Mouse (Mus musculus) cerebellum, postnatal 14 days (tissue): ENCODE results near the gene Snn.
A peak's percentile ranks its signal among the peaks of the same experiment; 100 is the strongest.
"Not testable (repeated sequence)": the region's sequence is repeated elsewhere in the genome, so short reads cannot be mapped to it uniquely, and the experiment has no call there.

ENCODE experiments used
- DNase-seq, 2 experiments: peaks; one replicate each; pipeline ENCODE4 v3.0.0; 2021; ENCODE audit warnings: mixed read lengths in 2 of 2

The Snn gene

DNA sequence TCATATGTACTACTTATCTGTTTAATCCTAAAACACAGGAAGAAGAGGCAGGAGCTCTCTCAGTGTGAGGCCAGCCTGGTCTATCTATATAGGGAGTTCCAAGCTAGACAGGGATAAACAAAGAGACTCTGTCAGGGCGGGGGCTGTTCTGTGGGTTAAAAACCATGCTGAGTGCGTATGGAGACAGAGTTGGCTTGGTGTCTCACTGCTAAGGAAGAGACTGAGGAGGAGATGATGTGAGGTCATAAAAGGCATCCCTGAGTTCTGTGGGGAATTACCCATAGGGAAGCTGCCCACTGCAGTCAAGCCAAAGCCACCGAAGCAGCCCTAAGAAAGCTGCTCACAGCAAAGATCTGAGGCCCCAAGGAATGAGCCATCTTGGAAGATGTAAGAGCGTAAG, at the start of gene Snn:
Gene Snn (plus strand): TSS at position 301 of the 400 bp plus-strand sequence.
- DNase-seq: no peak

DNA sequence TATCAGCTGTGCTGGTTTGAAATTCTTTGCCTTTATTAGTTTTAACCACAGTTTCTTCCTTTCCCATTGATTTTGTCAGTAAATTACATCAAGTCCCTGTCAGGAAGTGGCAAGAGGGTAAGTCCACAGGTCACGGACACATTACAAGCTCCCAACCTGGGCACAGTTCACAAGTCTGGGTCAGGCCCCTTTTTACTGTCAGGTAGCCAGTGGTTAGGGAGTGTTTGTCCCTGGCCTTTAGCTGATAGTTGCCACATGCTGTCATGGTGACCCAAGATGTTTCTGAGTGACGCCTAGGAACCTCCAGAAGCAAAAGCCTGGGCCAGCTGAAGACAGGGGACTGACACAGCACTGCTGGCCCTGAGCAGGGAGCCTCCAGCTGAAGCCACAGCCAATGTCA, 49.5 kb upstream of the Snn start:
- no peak for DNase-seq

DNA sequence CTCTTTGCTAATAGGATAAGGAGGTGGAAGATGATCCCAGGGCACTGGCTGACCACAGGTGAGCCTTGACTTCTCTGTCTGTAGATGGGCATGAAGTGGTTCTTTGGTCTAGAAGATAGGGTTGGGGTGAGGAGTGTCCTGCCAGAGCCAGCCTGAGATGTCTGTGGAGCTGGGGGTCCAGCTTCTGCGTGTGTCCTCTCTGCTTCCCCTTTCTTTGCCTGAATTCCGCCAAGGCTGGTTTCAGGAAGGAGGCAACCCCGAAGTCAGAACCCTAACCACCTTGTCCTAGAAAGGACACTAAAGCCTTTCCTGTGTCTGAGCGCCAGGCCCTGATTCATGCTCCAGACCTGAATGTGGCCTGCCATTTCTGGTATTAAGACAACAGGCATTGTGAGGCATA, 48.8 kb upstream of the Snn start:
- no peak for DNase-seq

DNA sequence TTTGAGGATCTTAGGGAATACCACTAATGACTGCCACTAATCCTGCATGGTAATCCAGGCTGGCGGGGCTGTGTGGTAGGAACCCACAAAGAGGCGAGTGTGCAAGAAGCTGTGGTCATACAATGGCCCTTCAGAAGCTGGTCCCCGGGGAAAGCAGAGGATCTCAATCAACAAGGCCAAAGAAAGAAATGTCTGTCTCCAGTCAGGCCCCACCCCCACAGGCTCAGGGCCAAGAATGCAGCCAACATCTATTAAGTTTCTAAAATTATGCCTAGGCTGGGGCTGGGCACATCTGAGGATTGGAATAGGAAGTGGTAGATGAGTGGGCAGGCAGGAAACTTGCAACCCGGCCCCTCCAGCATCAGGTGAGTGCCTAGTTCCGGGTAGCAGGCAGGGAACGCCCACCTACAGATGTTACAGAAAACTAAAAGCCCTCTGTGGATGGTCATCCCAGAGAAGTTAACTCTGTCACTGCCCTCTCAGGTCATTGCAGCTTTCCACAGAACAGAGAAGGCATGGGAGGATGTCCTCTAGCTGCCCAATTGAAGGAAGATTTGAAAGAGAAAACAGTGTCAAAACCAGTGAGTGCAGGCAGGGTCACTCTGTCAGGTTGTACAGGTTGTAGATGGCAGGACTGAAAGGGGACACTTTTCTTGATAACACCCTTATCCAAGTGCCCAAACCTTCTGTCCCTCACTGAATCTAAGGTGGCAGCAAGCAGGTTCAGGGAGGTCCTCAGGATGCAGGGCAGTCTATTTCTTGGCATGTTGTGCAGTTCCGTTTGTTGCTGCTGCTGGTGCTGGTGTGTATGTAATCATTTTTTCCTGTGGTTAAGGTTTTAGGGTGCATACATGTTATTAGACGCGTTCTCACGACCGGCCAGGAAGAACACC, 47.9 kb upstream of the Snn start:
- DNase-seq: peak; percentile 25 to 53

DNA sequence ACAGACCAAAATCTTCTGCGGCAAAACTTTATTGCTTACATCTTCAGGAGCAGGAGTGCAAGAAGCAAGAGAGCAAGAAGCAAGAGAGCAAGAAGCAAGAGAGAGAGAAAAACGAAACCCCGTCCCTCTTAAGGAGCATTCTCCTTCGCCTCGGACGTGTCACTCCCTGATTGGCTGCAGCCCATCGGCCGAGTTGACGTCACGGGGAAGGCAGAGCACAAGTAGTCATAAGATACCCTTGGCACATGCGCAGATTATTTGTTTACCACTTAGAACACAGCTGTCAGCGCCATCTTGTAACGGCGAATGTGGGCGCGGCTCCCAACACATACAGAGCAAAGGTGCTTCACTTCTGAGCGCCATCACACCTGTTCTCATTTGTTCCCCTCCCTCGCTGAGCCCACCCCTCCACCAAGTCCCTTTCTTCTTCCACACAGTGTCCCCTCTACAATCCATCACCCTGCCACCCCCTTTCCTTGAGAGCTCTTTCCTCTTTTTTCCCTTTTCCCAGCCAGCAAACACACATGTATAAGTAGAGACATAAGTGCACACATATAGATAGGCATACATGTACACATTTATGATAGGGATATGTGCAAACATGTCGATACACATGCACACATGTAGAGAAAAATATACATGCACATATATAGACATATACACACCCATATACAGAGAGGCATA, 47.1 kb upstream of the Snn start:
- not testable (repeated sequence) for DNase-seq

DNA sequence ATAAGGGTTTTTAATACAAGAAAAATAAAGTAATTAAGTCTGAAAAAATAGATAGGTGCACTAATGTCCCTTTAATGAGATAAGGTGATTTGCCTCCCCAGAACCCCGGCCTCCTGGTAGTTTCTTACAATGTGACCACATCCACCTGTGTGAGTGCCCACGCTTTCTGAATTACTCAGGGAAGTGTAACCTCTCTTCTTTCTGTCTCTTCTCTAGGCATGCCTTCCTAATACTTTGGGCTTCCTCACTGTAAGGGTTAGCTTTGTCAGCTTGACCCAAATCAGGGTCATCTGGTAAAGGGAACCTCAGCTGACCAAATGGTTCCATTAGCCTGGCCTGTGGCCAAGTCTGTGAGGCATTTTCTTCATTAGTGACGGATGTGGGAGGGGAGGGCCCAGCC, 46.3 kb upstream of the Snn start:
- no peak for DNase-seq

DNA sequence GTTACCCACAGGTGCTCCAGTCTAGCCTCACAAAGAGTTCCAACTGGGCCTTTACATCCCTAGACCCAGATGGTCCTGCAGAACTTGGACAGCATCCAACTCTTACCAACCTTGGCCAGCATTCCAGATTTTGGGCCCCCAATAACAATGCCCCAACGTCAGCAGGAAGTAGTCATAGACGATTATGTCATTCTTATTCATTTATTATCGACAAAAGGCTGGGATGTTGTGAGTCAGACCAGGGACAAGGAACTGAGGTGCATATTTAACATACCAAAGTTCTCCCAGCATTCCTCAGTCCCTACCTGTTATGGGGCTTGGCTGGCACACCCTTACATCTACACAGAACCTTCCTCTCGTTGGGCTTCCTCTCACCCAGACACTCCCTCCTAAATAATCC, 44.4 kb upstream of the Snn start:
- DNase-seq: no peak

DNA sequence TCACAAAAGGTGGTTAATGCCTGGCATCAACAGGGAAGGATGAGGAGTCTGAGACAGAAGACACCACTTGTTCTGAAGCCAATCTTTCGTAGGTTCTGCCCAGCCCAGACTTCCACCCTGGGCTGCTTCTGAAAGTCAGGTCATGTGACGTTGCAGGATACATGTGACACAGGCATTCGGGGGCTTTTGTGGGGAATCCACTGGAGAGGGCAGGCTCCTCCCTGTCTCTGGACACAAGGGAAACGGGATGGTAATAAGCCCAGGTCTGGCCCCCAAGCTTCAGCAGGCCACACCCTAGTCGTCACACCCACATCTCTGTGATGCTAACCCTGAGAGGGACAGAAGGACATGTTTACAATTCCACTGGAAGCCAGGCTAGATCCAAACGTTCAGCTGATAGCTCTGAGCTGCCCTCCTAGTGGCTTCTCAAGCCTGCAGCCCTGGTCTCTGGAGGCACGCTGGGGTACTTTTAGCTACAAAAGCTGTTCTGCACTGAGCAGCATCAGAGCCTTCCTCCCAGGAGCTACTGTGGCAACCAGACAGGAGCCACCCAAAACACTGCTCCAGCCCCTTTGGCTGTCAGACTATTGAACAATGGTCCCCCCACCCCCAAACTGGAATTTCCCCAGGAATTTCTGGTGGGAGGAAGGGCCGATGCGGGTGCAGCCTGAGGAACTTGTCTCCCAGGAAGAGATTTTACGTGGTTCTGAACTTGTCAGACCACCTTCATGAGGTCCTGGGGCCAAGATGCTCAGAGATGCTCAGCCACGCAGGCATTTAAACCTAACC, 42.7 kb upstream of the Snn start:
- no peak for DNase-seq

DNA sequence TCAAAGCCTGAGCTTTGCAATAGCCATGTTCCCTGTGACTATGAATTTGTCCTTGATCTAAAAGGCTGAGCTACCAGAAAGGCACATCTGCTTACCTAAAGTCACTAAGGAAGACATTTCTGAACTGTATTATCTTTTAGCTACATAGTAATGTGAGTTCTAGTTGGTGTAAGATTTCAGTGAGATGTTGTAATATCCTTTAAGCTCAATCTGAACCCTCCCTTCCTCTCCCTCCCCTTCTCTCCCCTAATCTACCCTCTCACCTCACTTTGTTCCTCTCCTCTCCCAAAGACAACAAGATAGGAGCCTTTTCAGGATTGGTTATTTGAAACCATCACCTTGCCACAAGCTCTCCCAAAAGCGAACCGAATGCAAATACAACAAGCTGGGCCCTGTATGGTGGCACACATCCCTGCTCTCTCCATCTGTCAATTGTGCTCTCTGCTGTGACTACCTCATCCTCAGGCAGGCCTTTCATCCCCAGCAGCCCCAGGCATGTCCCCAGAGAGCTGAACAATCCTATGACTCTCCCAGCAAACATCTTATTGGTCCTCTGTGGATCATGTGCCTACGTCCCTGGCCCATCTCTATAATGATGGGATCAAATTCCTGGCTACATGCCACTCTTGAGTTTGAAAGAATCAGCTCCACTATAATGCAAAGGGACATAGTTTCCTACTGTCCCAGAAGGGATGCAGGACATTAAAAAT, 39.2 kb upstream of the Snn start:
- DNase-seq: no peak

DNA sequence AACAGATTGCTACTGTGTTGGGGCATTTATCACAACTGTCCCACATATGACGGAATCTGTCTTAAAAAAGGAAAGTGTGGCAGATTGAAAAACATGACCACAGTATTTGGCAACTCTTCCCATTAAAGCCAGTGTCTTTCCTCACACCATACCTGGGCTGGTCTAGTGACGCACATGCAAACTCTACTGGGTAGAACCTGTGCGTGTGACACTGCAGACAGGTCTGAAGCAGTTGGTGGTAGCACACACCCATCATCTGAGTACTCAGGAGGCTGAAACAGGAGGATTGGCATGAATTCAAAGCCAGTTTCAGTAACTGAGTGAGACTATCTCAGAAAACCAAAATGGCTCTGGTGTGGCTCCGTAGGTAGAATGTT, 38.6 kb upstream of the Snn start:
- DNase-seq: no peak

DNA sequence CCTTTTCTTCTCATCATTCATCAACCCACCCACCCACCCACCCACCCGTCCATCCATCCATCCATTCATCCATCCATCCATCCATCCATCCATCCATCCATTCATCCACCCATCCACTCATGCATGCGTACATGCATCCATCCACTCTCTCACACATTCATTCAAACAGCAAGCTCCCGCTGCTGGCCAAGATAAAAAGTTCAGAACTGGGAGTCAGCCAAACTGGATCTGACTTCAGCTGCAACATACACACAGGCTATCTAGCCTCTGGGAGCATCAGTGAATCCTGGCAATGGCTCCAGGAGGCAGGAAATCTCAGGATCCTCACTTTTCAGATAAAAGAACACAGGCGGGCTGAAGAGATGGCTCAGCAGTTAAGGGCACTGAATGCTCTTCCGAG, 37.1 kb upstream of the Snn start:
- no peak for DNase-seq

DNA sequence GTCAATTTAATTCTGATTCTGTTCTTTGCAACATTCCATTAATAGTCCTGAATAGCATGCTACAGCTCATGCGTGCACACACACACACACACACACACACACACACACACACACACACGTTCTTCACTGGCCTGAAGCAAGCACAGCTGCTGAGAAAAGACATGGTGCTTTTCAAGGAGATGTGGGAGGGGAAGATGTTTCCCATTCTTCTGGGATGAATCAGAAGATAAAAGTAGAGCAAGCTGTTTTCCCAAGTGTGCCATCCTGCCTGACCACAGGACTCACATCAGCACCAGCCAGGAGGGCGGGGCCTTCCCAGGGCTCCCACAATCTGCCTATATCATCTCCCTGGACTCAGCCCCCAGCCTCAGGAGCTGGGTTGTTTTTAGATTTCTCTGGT, 35.9 kb upstream of the Snn start:
- DNase-seq: no peak

DNA sequence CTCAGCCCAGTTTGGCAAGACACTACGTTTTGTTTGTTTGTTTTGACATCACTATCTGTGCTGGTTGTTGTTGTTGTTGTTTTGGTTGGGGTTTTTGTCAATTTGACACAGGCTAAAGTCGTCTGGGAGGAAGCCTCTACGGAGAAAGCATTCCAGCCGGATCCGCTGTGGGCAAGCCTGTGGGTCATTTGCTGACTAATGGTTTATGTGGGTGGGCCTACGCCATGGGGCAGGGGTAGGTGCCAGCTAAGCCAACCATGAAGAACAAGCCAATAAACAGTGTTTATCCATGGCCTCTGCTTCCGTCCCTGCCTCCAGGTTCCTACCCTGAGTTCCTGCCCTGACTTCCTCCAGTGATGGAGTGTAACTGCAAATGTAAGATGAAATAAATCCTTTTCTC, 32.5 kb upstream of the Snn start:
- peak; percentile 28 to 31 for DNase-seq

DNA sequence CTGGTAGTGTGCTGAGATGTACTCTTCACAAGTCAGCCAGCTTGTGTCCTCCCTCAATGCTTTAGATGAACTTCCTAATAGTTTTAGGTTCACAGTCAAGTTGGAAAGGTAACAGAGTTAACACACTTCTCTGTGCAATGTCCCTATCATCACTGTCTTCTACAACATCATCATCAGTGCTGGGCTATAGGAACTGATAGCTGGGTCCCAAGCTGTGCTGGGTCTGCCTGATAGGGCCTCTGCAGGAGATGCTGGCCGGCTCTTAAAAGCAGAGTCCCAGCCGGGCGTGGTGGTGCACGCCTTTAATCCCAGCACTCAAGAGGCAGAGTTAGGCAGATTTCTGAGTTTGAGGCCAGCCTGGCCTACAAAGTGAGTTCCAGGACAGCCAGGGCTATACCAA, 29.9 kb upstream of the Snn start:
- DNase-seq: no peak

DNA sequence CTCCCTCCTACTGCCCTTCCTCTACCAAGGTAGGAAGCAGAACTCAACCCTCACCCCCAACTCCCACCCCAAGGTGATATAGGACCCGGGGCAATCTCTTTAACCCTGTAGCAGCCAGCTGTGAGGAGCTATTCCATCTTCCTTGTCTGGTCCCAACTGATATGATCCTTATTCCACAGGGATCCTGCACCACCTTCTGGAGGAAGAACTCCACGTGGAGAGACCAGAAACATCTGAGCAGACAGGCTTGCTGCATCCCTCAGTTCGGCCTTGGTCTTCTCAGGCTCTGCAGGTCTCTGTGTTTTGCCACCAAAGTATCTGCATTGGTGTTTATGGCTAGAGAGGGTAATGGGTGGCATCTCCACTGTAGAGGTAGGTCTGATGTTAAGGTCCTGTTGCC, 29.4 kb upstream of the Snn start:
- no peak for DNase-seq

DNA sequence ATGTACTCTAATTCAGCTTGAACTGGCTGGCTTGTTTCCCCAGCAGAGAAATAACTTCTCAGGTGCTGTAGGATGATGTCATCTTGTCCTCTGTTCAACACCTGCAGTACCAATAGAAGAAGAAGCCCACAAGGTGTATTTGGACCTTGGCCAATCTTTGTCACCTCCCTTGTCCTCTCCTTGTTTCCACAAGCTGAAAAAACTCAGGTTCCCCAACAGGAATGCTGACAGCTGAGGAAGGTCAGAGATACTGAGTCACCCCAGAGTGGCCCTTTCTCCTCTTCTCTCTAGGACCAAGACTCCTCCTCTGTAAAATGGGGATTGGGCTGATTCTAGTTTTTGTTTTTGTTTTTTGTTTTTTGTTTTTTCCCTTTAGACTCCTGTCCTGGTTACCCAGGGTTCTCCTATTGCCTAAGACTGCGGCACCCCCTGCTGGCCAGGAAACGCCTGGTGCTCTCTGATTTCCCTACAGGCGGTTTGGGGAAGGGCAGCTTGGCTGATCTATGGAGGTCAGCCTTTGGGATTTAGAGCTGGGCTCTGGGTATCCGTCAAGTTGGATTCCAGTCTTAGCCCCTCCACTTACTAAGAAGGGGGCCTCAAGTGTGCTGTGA, 26.4 kb upstream of the Snn start:
- DNase-seq: peak; percentile 82 to 92

DNA sequence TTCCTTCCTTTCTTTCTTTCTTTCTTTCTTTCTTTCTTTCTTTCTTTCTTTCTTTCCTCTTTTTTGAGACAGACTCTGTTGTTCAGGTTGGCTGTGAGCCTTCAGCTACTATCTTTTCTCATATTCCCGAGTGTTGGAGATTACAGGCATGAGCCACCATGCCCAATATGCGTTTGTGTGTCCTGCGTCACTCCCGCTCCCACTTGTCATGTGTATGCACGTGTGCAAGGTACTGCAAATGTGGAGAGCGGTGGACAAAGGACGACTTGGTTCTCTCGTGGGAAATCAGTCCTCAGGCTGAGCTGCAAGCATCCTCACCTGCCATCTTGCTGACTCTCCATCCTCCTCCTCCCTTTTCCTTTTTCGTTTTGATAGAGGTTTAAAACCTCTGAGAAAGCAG, 25.5 kb upstream of the Snn start:
- DNase-seq: no peak

DNA sequence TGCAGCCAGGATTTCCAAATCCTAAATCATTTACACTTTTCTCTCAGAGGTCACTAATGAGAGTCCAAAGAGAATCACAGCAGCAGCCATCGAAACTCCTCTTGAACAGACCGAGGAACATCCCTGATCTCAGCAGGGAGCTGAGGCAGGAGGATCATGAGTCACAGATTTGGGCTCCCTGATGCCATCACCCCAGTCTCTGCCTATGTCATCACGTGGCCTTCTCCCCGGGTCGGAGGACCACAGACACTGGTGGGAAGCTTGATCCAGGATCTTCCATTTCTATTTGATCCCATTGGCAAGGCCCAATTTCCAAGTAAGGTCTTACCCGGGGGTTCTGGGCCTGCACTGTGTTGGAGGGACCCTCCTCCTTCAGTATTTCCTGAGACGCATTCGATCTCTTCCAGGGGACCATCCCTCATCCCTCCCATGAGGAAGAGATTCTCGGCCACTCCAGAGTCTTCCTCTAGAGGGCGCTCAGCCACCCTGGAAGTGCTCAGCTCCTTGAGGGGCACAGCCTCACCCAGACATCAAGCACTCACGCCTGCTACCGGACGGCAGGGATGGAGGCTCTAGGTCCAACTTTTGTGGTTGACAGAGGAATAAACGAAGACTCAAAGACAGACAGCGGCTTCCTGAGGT, 24.8 kb upstream of the Snn start:
- peak; percentile 83 to 88 for DNase-seq

DNA sequence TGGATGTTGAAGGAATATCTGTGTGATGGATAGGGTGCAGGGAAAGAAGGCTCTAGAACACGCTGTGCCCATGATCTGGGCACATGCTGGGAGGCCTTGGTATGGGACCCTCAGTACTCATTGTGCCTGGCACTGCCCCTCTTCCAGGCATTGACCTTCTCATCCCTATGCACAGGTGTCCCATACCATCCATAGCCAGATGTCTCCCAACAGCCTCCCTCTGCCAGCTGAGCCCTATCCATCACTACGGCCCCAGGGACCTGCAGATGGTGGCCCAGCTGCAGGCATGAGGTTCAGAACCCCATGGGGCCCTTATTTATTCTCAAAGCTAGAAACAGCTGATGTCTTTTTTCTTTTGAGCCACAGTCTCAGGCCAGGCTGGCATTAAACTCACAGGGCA, 20.1 kb upstream of the Snn start:
- no peak for DNase-seq

DNA sequence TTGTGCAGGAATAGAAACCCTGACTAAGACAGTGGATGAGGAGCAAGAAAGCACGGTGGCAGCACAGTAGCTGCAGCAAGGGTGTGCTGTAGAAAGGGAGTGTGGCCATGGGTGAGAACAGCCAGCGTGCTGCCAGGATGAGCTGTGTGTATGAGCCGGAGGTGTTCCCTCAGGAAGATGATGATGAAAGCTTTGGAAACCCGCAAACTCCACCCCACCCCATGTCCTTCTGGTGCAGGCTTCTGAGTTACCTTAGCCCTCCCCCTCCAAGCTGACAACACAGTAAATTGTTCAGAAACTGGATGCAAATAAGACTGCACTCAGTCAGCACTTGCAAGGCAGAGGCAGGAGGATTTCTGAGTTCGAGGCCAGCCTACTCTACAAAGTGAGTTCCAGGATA, 17.5 kb upstream of the Snn start:
- DNase-seq: no peak

DNA sequence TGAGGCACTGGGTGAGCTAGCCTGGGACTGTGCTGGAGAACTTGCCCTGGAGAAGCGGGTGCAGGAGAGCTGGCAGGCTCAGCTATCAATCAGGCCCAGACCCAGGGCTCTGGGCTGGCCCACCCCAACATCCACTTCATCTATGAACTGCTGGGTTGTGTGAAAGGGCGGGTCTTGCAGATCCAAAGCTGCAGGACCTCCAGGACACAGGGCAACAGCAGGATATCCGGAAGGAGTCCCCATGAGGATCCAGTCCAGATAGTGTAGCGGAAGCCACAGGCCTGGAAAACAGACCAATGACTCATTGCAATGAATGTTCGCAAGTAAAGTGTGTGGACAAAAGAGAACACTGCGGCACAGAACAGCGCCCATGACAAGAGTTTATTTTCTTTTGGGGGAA, 14.3 kb upstream of the Snn start:
- DNase-seq: no peak

DNA sequence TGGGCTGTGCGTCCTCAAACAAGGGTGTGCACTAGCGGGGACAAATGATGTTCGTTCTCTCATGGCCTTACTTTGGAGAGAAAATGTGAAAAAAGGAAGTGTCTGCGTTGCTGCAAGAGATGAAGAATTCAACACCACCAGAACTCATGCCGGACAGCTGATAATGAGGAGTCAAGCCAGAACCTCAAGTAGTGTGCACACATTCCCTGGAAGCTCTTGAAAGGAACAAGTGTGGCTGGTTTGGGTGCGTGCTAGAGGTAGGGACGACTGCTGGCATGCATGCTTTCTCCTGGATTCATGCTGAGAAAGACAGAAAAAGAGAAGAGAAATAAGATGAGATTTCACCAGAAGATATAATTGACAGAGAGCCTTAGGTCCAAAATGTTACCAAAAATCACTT, 13.6 kb upstream of the Snn start:
- DNase-seq: no peak
